Mouse (Mus musculus) urinary bladder, postnatal 10 days (tissue): ENCODE measurements around the gene Pak4.

ENCODE experiments used
- DNase-seq: peaks from one replicate; pipeline ENCODE4 v3.0.0; 2022; ENCODE audit warnings: low spot score

The Pak4 gene

GRCm38 (mm10) chr7:28587644-28588043, 10.3 kb downstream of the Pak4 start:
- DNase-seq, result no peak

DNA sequence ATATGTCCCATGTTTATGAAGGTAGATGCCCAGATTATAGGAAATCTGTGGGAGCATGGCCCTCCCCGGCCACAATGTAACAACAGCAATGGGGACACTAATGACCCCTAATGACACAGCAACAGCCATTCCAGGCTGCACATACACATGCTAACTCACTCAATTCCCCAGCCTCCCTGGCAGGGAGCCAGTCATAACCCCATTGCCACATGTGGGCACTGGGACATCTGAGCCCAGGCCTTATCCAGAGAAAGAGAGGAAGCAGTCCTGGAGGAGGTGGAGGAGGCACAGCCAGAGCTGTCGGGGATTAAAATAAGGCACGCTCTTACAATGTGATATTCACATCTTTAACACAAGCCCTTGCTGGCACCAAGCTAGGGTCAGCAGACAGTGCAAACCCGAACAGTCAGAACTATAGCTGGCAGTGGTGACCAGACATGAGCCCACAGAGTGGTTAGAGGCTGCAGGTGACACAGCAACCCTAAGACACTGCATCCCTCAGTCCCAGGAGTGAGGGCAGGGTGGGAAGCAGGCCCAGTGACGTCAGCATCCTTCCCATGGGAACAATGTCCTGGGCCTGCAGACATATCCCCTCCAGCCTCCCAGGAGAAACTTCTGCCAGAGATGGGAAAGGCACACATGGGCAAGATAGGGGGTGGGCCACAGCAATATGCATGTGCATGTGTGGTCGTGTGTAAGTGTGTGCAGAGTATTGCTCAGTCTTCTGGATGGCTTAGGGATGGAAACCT, 11.1 kb downstream of the Pak4 start:
- no peak for DNase-seq

DNA sequence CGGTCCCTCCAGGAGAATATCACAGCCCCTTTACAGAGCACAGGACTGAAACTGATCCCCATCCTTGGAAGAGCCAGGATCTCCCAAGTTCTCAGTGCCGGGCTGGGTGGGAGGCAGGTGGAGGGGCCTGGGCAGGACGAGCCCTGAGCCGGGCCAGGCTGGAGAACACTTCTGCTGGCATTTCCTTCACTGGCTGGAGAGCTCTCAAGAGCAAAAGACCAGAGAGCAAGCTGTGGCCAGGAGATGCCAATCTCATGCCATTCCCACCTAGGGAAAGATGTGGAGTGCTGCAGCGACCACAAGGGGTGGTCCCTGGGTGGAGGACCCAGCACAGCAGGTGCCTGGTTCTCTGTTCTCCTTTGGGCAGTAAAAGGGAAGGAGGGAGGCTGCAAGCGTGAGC, 13.0 kb downstream of the Pak4 start:
- no peak for DNase-seq

GRCm38 (mm10) chr7:28584468-28584867, 13.5 kb downstream of the Pak4 start:
- no peak for DNase-seq

DNA sequence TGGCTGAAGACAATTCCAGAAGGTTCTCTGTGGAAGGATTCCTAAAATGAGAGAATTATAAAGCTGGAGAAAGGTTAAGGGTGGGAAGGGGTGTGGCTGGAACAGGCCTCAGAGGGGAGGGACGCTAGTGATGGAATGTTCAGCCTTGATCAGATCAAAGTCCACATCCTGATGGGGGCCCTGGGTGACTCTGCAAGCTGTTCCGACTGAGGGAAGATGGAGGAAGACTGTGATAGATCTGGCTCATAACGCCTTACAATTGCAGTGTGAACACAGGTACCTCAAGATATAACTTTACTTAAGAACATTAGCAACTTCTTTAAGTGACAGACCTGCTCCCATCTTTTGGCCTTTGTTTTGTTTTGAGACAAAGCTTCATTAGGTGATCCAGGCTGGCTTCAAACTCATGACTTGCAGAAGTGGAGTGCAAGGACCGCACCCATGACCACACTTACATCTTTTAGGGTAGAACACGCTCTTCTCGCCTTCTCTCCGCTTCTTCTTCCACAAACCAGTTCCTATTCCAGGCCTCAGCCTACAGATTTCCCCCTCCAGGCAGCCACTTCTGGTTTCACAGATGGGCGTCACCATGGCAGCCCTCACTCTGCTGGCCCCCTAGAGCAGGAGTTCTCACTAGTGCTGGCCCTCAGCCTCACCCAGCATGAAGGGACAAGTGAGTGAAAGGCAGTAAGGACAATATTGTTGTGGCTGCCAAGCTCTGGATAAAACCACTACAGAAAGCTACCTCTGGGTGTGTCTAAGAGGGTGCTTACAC, 14.2 kb downstream of the Pak4 start:
- no peak for DNase-seq

GRCm38 (mm10) chr7:28582841-28583240, 15.1 kb downstream of the Pak4 start:
- no peak for DNase-seq

DNA sequence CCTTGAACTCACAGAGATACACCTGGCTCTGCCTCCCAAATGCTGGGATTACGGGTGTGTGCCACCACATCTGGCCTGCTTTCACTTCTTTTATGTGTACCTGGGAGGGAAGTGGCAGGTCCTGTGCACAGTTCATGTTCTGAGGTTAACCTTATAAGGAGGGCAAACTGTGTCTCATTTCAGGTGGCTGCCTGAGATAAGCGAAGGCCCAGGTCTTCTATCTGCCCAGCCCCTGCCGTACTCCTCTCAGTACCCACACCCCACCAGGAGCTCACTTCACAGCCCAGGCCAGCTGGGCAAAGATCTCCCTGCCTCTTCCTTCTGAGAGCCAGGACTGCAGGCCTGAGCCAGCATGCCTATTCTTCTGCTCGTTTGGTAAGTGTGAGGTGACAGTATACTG, 16.3 kb downstream of the Pak4 start:
- no peak for DNase-seq

DNA sequence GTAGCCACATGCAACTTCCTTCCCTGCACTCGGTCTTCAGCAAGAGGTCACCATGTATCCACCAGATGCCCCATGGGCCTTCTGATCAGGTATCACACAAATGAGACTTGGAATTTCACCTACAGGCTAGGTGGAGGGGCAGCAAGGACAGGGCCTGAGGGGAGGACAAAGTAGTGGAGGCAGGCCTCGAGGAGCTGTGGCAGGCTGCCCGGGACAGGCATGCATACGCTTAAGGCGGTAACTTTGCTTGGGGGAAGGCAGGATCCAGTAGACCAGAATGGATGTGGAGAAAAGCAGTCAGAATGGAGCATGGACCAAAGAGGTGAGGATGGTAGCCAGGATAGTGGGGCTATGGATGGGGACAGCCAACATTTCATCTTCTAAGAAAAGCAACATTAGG, 18.2 kb downstream of the Pak4 start:
- DNase-seq, result no peak

GRCm38 (mm10) chr7:28578543-28579053, 19.4 kb downstream of the Pak4 start:
- no peak for DNase-seq

- DNase-seq, result no peak
Observed at GRCm38 (mm10) chr7:28577826-28578542, 20.0 kb downstream of the Pak4 start.

DNA sequence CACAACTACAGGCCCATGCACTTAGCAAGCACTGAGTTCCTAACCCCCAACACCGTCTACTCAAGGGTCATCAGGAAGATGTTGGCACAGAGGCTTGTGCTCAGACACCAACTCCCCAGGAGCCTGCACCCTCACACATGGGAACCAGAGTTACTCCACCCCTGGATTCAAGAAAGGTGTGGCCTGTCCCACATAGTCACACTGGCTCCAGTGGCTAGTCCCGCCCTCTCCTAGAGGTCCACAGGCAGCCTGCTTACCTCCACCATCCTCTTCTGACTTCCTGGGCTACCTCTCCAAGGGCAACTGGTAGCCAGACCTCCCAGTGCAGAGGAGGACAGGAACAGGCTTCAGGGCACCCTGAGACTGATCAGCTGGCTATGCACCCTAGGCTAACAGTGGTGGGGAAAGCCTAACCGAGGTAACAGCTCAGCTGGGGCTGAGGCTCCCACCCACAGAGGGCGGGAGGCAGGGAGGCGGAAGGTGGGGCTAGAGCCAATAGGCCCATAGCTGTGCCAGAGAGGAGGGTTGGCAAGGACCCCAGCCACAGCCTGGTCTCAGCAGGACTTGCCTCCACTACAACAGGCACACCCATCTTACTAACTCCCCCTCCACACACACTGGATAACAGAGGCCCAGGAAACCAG, 21.6 kb downstream of the Pak4 start:
- no peak for DNase-seq

DNA sequence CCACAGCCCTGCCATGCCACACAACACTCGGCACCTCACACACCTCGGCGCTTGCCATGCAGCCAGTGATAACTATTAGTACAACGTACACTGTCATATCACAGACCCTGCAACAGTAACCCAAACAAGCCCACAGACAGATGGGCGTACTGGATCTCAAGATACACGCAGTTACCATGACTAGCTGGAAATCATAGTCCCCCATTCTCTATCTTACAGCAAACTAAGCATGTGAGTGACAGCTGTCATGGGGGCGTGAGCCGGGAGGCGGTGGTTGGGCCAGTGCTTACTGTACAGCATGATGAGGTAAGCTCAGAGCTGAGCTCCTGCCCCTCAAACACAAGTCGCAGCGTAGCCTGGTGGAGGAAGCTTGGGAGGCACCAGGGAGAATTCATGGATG, 22.4 kb downstream of the Pak4 start:
- no peak for DNase-seq

- no peak for DNase-seq
Observed at GRCm38 (mm10) chr7:28573236-28573635, 24.7 kb downstream of the Pak4 start.

DNA sequence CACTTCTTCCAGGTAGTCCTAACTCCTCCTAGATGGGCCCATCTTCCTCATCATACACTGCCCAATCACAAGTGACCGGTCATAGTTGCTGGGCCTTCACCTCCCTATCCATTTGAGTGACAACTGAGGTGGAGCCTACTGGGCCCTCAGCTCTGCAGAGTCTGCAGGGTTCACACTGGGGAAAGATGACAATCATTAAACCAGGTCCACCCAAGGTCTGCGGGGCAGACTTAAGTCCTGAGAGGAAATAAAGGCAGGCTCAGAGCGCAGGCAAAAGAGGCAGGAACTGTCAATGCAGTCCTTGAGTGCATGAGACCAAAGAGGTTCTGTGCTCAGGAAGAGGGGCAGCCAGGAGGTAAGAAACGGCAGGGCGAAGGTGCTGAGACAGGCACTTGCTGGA, 25.3 kb downstream of the Pak4 start:
- DNase-seq, result no peak

DNA sequence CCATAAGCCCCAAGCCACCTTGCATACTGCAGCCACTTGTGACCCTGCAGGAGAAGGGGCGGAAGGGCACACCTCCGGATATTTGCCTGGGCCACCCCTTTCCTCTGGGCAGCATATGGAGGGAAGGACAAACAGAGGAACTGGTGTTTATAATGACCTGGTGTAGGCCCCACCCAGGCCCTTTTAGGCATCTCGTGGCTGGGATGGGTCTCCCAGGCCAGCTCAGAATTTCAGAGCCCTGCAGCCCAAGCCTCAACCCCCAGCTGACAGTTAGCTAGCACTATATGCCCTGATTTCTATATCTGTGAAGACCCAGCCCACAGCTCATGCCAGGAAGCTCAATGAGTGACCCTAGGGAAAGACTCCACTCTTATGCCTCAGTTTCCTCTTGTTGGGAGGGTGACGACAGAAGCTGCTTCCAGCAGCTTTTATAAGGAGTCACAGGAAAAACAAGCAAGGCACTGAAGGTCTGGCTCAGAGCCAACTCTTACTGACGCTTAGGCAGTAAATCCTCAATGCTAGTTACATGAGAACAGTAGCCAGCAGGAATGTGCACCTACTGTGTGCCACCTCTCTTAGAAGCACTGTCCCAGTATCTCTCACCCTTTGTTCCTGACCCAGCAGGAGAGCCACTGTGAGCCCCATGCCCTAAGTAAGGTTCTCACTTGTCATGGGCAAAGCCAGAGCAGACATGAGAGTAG, 26.9 kb downstream of the Pak4 start:
- no peak for DNase-seq

DNA sequence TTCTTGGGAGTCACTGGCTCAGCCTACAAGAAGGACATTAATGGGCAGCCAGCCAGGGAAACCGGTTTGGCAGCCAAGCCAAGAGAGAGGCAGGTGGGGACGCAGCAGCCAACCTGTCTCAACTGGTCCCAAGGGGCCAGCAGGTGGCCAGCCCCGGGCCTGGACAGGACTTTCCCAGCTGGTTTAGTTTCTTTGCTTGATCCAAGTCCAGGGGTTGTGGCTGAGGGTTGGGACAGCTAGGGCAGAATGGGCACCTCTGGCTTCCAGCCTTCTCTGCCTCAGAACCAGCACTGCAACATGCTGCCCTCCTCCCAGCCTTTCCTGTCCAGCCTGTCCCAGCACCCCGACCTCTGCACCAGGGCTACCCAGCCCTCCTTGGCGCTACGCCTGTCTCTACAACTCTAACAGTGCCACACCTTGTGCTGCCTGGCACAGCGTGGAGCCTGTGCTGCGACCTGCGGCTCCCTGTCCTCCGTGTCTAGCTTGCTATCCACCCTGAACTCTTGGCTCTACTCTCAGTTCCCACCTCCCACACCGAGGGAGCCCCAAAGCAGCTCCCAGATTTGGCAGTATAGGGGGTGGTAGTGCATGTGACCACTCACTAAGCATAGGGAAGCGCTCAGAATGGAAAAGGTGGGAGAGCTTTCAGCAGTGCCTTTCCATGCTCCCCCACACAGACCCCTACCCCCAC, 27.5 kb downstream of the Pak4 start:
- peak; percentile 77 for DNase-seq

DNA sequence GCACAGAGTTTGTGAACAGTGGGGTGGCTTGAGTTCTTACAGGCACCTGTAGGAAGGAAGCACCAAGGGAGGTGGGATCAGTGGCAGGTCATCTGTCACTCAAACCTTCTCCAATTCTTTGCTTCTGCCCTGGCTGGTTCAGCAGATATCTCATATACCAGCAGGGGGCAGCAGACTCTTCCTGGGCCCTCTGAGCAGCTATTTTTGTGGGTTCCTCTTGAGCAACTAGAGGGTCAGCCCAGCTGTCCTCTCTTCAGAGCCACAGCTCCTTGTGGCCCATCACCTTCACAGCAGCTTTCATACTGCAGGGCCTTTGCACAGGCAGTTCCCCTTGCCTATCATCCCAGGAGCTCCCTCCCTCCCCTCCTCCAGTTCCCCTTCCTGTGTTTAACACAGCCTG, 29.7 kb downstream of the Pak4 start:
- no peak for DNase-seq

DNA sequence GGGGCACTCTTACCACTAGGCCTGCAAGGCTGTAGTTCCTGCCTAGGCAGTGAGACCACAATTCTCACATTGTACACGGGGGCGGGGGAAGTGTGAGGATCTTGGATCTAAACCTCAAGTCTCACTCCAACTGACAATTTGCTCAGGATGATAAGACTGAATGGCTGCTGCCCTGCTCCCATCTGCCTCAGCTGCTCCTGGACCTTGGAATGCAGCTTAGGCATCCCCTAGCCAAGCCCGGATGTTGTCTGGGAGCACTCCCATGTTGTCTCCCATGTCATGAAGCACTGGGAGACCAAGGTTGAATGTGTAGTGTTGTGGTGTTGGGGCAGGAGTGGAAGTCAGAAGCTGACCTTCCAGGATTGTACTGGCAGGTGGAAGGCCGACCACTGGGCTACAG, 30.4 kb downstream of the Pak4 start:
- no peak for DNase-seq

DNA sequence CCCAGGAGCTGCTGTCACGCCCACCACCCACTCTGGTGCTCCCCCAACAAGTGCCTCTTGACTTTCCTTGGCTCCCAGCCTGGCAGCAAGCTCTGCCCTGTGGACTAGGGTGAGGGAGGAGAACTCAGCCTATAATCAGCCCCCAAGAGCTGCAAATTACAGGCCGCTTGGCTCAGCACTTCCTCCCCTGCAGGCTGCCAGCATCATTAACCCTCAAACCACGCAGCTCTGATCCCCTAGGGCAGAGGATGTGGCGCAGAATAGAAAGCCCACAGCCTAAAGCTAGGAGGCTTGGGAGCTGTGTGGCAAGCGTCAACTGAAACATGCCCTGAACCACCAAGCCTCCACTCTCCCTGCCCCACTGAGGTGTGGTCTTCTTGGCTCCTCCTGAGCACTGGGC, 32.6 kb downstream of the Pak4 start:
- no peak for DNase-seq

DNA sequence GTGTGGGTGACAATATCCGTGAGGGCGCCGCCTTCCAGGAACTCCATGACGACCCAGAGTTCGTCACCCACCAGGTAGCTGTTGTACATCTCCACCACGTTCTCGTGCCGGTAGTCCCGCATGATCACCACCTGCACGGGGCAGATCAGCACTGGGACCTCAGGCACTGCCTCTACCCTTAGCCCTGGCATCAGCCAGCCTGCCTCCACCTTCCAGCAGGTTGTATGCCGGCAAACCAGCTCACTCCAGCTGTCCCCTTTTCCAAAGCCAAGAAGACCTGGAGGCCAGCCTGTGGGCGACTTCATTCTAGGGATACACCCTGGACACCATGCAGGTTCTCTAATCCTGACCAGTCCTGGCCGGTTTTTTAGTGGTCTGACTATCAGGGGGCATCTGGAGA, 35.0 kb downstream of the Pak4 start:
- no peak for DNase-seq

DNA sequence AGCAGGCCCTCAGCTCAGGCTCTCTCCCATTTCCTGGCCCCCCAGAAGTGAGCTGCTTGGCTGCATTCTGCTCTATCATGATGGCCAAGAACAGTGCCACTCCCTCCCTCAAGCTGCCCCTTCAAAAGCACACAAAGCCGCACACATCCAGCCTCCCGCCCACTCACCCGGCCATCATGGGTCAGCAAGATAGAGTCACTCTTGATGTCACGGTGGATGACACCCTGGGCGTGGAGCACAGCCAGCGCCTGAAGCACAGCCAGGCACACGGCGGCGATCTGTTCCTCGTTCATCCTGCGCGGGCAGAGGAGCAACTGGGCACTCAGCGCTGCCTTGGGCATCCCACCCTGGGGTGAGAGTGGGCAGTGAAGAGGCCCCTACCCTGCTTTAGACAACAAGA, 35.6 kb downstream of the Pak4 start:
- DNase-seq, result no peak
